Mouse (Mus musculus): Measurements from ENCODE around the gene Rcvrn.

Gene Rcvrn

DNA sequence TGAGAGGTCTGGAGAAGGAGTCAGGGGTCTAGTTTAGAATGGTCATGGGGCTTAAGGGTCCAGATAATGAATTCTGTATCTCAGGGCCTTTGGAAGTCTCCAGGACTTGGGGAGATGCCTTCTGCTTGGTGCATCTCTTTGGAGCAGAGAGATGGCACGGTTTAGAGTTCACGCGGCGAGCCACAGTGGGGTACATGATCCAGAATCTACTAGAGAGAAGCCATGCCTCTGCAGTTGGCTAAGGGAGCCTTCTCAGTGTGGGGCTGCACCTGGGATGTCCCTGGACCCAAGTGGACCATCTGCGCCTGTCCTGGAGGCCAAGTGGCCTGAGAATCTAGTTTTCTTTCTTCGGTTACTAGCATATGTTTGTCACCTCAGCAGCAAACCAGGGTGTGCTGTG, 25.1 kb upstream of the Rcvrn start:
- no peak for DNase-seq

DNA sequence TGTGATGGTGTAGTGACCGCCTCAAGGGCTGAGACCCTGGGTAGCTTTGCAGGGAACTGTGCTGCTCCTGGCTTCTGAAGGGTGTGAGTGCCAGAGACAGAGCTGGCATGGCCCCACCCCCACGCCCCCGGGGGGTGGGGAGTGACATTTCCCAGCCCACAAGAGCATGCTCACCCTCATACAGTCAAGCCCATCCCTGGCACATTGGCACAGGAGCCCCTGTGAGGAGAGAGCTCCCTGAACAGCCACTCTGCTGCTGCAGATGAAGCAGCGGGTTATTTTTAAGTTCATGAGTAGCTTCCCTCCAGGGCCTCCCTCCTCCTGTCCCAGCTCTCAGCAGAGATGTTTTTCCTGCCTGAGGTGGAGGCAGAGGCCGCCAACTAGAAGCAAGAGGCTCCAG, 23.0 kb upstream of the Rcvrn start:
- DNase-seq = no peak

DNA sequence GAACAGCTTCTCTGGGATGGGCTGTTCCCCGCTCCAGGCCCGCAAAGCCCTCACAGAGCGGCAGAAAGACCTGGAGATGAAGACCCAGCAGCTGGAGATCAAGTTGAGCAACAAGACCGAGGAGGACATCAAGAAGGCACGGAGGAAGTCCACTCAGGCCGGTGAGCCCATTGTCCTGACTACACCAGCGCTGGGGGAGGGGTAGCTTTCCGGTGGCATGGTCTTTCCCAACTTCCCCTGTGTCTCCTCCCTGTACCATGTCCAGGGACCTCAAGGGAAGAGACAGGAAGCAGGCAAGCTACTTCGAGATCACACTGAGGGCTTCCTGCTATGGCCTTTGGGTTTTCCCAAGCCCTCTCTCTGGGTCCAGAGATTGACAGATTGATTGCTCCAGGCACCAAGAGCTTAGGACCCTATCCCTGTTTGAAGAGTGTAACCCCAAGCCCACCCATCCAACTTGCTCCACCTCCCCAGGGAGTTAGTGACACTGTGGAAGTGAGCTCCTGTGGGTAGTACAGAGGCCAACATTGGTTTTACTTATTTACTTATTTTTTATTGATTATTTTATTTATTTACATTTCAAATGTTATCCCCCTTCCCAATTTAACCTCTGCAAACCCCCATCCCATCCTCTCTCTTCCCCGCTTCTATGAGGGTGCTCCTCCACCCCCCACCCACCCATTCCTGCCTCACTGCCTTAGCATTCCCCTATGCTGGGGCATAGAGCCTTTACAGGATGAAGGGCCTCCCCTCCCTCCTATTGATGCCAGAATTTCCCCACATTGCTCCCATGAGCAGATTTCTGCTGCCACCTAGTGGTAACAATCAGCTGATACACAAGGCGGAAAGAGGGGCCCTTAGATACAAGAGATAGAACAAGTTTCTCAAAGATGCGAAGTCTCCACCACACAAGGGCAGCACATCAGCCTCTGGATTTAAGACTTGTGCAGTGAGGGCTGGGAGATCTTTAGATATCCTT, 19.3 kb upstream of the Rcvrn start:
- DNase-seq = peak; percentile 77

DNA sequence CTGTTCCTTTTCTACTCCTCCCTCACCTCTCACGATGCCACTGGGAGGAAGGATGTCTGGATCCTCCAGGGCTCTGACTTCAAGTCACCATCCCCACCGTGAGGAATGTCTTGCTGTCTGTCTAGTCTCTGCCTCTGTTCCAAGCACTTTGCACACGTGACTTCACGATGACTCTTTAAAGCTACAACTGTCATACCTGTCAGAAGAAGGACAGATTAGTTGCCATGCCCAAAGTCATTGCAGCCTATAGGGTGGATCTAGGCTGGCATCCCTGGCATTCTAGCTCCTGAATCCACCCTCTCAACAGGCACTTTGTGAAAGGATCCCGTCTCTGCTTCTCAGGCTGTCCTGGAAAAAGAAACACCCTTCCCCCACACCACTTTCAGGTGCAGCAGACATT, 15.8 kb upstream of the Rcvrn start:
- DNase-seq = no peak

DNA sequence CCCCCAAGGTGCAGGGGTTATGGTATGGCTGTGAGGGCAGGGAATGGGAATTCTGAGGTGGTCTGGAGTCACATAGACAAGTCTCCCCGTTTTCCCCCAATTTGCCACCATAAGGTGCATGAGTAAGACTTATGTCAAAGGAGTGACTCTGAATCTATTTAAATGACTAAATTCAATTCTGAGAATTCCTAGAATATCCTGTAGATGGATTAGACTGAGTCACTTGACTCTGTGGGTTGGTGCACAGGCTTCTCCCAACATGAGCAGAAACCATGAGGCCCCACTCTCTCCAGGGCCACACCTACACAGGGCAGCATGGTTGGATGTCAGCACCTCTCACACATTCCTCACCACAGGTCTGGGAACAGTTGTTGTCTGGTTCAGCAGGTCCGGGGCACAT, 15.2 kb upstream of the Rcvrn start:
- DNase-seq = no peak

DNA sequence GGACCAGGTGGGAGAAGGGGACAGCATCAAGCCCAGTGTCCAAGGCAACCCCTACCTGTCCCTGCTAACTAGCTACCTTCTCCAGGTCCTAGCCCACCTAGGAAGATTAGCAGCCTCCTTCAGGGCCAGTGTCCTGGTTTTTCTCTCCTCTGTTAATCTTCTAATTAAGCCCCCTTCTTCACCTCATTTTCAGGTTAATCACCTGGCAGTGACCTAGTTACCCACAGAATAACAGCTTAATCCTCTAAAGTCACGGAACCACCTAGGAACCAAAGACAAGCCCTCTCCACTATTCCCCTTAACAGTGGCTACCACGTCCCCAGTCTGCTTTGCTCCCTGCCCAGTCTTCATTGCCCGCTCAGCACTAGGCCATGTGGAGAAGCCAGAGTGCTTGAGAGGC, 13.3 kb upstream of the Rcvrn start:
- DNase-seq = no peak

DNA sequence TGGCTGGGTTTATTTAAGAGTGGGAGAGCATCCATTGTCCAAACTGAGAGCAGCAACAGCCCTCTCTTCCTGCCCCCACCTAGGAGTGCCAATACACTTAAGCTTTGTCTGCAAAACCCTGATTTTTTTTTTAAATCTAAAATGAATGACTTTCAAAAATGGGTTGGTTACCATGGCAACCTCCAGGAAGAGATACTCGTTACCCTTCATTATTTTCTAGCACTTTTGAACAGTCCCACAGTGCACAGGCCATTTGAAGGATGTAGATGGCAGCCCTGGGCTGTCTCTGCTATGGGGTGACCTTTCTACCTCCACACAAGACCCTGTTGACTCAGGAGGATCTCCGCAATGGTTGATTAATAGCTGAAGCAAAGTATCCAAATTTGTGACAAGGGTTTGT, 9.0 kb upstream of the Rcvrn start:
- no peak for DNase-seq

DNA sequence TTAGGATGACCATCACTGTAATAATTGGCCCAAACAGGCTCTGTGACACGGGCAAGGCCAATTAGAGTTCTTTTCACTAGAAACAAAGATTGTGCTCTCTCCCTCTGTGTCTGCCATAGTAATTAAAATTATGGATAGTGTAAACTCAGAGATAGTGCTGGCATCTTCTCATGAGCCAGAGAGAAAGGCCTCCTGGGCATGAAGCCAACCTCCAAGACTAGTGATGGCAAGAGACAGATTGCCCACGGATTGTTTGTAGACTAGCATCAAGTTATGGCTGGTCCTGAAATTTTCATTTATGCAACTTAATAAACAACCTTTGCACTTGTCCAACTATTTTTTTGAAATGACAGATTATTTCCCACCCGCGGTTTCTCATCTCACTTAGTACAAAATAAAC, 17.9 kb downstream of the Rcvrn start:
- no peak for DNase-seq

DNA sequence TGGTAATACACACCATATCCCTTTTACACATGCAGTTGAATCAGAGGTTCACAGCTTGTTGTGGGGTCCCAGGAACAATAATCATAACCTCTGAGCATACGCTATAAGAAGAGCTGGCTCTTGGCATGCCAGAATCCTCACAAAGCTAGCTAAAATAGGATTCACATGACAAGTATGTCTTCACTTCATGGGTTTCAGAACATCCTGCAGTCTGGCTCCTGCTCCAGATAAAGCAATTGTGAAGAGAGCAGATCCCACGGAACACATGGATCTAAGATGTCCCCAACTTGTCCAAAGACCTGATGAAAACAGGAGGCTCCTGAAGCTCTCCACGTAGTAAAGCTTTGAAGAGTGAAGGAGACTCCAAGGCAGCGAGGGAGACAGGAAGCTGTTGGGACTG, 20.3 kb downstream of the Rcvrn start:
- no peak for DNase-seq

DNA sequence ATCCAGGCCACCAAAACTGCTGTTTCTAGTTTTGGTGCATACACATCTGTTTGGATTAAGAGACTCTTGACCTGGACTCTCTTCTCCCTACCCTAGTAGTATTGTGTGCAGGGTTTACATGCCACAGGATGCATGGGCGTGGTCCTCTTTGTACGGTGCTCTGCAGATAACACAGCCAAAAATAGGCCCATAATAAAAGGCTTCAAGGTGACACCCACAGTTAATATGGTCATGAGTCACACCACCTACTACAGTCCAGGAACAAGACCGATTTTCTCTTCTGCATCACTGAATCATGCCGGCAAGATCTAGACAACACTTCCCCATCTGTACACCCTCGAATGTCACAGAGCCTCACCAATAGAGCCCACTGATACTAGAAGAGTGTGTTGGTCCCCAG, 26.4 kb downstream of the Rcvrn start:
- DNase-seq = no peak

DNA sequence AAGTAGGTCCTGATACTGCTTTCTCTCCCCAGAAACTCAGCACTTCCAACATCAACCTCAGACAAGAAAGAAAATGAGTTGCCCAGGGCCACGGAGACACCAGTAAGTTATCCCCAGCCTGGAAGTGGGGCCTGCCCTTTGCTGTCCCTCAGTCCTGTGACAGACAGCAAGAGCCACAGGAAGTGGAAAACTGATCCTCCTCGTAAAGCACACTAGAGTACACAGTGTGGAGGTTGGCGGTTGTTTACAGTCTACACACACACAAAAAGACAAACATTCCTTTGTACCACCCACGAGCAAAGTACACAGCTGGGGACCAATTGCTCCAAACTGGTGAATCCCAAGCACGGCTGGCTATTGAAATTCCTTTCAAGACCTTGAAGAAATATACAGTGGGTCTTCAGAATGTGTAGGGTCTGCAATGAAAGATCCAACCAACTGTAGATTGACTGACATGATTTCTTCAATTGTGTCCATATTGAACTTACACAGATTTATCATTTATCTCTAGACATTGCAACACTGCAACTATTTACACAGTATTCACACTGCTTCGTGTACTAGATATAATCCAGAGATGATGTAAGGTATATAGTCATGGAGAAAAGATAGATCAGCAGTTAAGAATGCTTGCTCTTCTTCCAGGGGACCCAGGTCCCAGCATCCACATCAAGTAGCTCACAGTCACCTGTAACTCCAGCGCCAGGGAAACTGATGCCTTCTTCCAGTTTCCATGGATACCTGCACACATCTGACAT, 27.5 kb downstream of the Rcvrn start:
- no peak for DNase-seq

DNA sequence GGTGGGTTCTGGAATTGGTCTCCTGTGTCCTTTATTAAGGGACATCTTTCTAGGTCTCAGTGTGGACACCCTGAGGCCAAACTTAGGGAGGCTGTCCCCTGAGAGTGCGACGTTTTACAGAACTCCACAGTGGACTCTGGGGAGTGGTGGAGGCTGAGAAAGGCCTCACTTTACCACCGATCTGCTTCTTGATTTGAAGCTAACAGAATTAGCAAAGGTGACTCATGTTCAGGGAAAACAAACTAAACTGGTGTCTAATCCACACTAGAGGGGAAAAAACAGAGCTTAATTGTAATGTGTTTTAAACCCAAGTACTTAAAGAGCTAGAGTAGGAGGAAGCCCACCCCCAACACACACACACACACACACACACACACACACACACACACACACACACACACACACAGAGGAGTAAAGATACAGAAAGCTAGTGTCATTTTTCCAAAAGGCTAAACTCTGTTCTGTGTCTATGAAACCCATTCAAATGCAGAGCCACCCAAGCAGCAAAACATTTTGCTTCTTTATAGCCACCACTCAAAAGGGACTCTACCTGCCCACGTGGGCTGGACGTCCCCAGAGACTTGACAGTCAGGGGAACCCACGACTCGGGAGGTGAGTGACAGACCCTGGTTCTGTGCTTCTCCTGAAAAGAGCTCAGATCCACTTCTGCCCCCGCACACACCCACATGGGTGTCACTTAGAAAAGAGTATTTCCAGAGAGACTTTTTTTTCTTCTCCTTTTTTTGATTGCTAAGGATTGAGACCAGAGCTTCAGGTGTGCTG, 28.3 kb downstream of the Rcvrn start:
- DNase-seq = no peak

DNA sequence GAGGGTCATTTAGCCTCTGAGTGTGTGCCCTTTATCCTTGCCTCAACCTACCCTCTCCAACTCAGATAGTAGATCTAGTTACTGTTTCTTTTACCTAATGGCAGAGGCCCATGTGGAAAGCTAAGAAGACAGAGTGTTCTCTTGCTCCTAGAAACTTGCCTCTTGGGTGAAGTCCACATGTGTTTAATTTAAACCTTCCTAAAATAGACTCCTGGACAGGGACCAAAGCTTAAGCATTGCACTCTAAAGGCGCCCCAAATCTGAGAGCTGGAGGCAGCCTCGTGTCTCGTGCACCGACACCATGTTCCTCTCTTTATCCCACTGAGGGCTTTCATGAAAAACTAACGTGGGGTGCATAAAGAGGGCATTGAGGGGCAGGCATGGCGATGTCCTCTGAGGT, 32.0 kb downstream of the Rcvrn start:
- no peak for DNase-seq

DNA sequence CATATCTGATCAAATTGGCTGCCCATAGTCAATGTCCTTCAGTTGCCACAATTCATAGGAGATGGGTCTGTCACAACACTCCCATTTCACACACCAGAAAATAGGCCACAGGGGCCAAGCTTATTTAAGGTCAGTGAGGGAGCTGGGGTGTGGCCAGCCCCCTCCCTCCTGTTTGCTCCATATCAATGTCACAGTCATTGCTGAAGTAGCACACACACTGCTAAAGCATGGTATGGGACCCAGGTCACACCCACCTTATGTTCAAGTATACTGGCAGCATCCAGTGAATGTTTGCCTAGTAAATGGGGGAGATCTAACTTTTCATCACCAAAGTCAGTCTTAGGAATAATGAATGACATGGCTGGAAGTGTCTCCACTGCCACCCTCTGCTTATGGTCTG, 33.6 kb downstream of the Rcvrn start:
- DNase-seq = no peak

DNA sequence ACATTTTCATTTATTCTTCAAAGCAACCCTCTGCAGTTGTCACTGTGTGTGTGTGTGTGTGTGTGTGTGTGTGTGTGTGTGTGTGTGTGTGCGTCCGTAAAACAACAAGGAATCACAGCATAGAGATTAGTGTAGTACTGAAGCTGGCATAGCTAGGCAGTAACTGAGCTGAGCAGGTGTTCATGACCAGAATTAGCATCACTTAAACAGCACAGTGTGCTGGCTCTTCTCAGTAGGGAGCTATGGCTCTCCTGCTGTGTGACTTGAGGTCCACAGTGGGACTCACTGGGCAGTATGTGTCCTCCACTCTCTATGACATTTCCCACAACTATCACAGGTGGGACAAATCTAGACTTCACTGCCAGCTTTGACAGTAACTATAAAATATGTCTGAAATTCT, 35.9 kb downstream of the Rcvrn start:
- no peak for DNase-seq

DNA sequence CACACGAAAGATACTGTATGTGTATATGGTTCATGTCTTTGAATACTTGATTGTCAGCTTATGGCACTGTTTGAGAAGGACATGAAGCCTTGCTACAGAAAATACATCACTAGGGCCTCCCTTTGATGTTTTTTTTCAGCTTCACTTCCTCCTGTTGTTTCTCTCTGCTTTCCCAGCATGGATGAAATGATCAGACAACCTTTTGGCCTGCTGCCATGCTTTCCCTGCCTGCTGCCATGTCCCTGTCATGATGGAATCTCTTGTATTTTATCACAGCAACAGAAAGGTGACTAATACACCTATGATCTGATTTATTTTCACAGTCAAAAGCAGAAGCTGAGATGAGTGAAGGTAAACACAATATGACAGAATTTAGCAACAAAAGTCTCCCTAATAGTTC, 38.6 kb downstream of the Rcvrn start:
- DNase-seq = no peak

DNA sequence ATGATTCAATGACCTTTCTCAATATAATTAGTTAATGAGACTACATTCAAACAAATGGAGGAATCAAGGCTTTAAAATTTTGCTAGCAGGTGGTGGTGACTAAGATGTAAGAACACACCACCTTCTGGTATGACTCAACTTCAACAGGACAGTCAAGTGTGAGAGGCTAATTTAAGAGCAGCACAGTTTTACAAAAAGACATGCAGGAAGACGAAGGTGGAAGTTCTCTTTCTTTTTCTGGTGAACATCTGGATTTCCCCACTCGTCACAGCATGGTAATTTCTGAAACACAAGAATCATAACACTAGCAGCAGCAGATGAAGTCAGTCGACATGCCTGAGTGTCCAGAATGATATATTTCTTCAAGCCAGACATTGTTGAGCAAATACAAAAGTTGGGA, 39.5 kb downstream of the Rcvrn start:
- no peak for DNase-seq

DNA sequence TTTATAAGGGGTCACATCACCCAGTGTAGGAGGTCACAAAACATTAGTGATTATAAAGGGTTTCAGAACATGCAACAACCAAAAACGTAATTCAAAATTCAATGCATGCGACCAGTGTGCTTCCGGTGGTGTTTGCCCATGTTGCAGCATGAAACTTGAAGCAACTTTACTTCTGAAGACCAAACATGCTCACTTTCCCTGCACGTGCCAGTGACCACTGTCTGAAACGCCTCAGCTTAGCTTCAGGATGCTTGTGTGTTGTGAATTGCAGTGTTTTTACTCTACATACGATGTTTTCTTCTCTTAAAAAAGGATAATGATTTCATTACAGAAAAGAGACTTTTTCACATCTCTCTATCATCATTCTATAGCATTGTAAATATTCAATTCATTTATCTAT, 43.2 kb downstream of the Rcvrn start:
- no peak for DNase-seq

DNA sequence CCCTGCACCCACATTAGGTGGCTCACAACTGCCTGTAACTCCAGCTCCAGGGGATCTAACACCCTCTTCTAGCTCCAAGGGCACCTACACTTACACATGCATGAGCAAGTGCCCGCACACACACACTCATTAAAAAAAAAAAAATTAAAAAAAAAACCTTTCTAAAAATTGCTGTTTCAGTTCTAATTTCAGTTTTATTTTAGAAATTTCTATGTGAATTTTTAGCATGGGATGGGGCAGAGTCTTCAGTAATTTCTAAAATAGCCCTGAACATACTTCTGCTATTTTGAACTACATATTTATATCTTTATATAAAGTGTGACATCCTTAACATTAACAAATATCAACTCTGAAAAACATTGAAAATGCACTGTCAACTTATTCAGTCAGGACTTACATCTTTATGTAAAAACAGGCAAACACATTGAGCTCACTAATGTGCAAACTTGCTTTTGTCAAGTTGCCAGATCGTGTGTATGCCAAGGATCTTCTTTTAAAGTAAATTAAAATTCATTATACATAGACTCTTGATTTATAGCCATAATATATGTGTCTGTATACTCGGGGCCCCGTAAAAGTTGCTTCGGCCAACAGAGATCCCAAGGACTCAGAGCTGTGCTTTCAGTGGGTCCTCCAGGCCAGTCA, 43.8 kb downstream of the Rcvrn start:
- no peak for DNase-seq

DNA sequence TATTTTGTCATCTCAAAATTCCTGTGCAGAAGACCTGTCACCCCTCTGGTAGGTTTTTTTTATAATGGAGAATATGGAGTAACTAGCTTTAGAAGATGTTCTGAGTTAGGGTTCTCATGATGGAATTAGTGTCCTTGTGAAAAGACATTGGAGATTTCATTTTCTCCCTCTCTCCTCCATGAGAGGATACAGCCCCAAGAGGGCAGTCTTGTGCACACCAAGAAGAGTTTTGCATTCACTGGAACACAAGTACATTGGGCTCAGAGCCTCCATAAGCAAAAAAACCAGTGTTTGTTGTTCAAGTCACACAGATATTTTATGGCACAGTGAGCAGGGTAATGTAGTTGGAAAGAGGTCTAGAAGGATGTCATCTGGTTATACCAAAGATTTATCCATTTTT, 46.4 kb downstream of the Rcvrn start:
- no peak for DNase-seq
